Mouse (Mus musculus): ENCODE data around the gene Hexa.

DNA sequence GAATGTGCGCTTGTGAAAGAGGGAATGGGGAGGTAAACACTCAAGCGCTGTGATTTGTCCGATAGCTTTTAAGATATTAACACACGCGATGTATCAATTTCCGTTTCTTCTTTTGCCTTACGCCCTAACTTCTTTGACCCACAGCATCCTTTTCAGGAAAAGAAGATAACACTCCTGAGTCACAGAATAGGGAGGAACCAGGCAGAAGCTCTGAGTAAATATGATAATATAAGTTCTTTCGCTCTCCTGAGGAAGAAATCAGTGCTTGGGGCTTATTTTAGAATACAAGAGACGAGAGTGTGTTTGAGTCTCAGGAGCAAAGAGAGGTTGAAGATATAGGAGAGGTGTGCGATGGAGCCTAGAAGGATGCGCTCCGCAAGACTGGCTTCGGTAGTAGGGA lies 38.1 kb downstream of the Hexa start:
- TF ChIP-seq CHD2 (IDR thresholded peaks at IDR 0.05; ENCODE audit: low read depth, low read length): no peak
- TF ChIP-seq HCFC1 (IDR thresholded peaks at IDR 0.05; ENCODE audit: borderline replicate concordance, insufficient read depth, low read length): no peak
